Mouse (Mus musculus) megakaryocyte, embryonic 14.5 days (primary cell): ENCODE measurements around the gene Olfr67.

Experiments
- FLI1 ChIP-seq: IDR thresholded peaks from 2 replicates; pipeline ENCODE4 v1.6.1; 2012; ENCODE audit warnings: low read length, inconsistent platforms, mixed read lengths
- GATA1 ChIP-seq: IDR thresholded peaks from 3 replicates; pipeline ENCODE4 v1.6.1; 2012; ENCODE audit warnings: mixed read lengths, low read length, inconsistent platforms, borderline replicate concordance

- TF ChIP-seq GATA1, result no peak
- TF ChIP-seq FLI1, result no peak
These were observed 18.7 kb upstream of the Olfr67 start for GRCm38 (mm10) chr7:103810296-103810695.
